Mouse (Mus musculus): ENCODE measurements around the gene Atpaf2.
A peak's percentile ranks its signal among the peaks of the same experiment; 100 is the strongest.

GRCm38 (mm10) chr11:60465943-60466380, 47.7 kb upstream of the Atpaf2 start:
- TF ChIP-seq CTCF (IDR thresholded peaks at IDR 0.05; ENCODE audit: borderline replicate concordance, extremely low read depth, insufficient read depth, insufficient read length) (peak; percentile 58), POLR2A (IDR thresholded peaks at IDR 0.05; ENCODE audit: borderline replicate concordance, extremely low read depth, insufficient read depth, insufficient read length, poor library complexity, severe bottlenecking) (no peak)

Measured in brain, embryonic 14.5 days (tissue).